Mouse (Mus musculus): ENCODE measurements around the gene Tmem94. TPM values are rescaled to one million over a fixed set of nuclear protein-coding genes. Genes with fewer than 3 reads are reported as not detected.

Tmem94 gene
- polyA plus RNA-seq, 1 experiment, result 21.7 TPM

DNA sequence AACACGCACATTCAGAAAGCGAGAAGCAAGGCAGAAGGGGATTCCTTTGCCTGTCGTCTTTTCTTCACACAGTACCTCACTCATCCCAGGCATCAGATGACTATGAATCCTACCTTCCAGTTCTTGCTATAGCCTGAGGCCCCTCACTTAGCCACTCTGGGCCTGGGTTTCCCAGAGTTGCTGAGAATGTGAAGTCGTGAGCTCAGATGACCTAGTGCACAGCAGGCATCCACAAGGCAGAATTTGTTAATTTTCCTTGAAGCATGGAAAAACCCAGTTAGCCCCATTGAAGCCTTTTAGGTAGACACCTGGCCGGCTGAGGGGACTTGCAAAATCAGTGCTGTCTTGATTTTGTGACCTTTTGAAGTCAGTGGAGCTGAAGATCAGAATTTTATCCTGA is 61.3 kb downstream of the Tmem94 start:
- Histone ChIP-seq H3K4me3 (ENCODE audit: insufficient read depth, low read length) (no peak overlapping the region), H3K27ac (ENCODE audit: insufficient read depth, low read depth, low read length) (no peak overlapping the region), H3K4me1 (ENCODE audit: control insufficient read depth, insufficient read depth, low read length) (peaks cover 7% of the 10 kb centered on the region)
- TF ChIP-seq POLR2A (IDR thresholded peaks at IDR 0.05; ENCODE audit: borderline replicate concordance, low read depth, low read length) (no peak), CTCF (IDR thresholded peaks at IDR 0.05; ENCODE audit: low read depth, low read length) (no peak)

- Histone ChIP-seq H3K4me1 (ENCODE audit: control insufficient read depth, insufficient read depth, low read length) (peaks cover 7% of the 10 kb centered on the region), H3K4me3 (ENCODE audit: insufficient read depth, low read length) (no peak overlapping the region), H3K27ac (ENCODE audit: insufficient read depth, low read depth, low read length) (no peak overlapping the region)
- TF ChIP-seq POLR2A (IDR thresholded peaks at IDR 0.05; ENCODE audit: borderline replicate concordance, low read depth, low read length) (no peak), CTCF (IDR thresholded peaks at IDR 0.05; ENCODE audit: low read depth, low read length) (no peak)
Observed at GRCm38 (mm10) chr11:115827624-115828023, 62.4 kb downstream of the Tmem94 start.

- H3K4me1 ChIP-seq (ENCODE audit: control insufficient read depth, insufficient read depth, low read length), result 0 out of 2 replicates have a peak, but pooled peaks cover 3% of the 10 kb centered on the region
- H3K4me3 ChIP-seq (ENCODE audit: insufficient read depth, low read length), result no peak overlapping the region
- TF ChIP-seq POLR2A (IDR thresholded peaks at IDR 0.05; ENCODE audit: borderline replicate concordance, low read depth, low read length) (no peak), CTCF (IDR thresholded peaks at IDR 0.05; ENCODE audit: low read depth, low read length) (no peak)
- H3K27ac ChIP-seq (ENCODE audit: insufficient read depth, low read depth, low read length), result no peak overlapping the region
Observed at GRCm38 (mm10) chr11:115829036-115829435, 63.8 kb downstream of the Tmem94 start.

DNA sequence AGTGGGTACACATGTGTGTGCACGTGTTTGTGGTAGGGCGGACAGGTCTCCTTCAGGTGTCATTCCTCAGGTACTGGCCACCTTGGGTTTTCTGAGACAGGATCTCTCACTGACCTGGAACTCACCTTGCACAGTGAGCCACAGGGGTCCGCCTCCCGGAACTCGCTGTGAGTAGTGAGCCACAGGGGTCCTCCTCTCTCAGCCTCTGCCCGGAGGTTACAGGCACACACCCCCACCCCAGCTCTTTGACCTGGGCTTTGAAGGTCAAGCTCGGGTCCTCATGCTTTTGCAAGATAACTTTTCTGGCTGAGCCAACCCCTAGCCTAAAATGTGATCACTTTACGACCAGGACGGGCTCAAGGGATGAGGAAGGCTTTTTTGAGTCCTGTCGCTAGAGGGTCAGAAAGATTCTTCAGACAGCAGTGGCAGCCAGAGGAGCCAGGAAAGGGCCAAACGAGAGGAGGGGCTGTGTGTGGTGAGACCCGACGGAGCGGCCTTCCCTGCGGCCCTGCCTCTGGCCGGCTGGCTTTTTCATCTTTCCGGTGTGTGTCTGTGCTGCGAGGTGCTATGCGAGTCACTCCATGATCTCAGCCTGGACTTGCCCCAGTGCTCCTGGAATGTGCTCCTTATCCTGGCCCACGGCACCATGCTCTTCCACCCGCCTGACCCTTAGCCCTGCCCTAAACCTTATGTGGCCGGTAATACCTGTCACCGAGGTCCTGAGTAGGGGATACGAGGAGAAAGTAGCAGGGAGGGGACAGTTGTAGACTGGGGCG is 65.5 kb downstream of the Tmem94 start:
- Histone ChIP-seq H3K27ac (ENCODE audit: insufficient read depth, low read depth, low read length) (no peak overlapping the region), H3K4me1 (ENCODE audit: control insufficient read depth, insufficient read depth, low read length) (no peaks in the 10 kb centered on the region)

GRCm38 (mm10) chr11:115831518-115831917 is 66.3 kb downstream of the Tmem94 start:
- Histone ChIP-seq H3K4me1 (ENCODE audit: control insufficient read depth, insufficient read depth, low read length) (no peaks in the 10 kb centered on the region), H3K4me3 (ENCODE audit: insufficient read depth, low read length) (no peak overlapping the region), H3K27ac (ENCODE audit: insufficient read depth, low read depth, low read length) (no peak overlapping the region)
- TF ChIP-seq CTCF (IDR thresholded peaks at IDR 0.05; ENCODE audit: low read depth, low read length) (no peak), POLR2A (IDR thresholded peaks at IDR 0.05; ENCODE audit: borderline replicate concordance, low read depth, low read length) (no peak)

More for the DNA sequence above, 65.5 kb downstream of the Tmem94 start:
- TF ChIP-seq CTCF (IDR thresholded peaks at IDR 0.05; ENCODE audit: low read depth, low read length) (no peak), POLR2A (IDR thresholded peaks at IDR 0.05; ENCODE audit: borderline replicate concordance, low read depth, low read length) (no peak)
- no peak overlapping the region for H3K4me3 ChIP-seq (ENCODE audit: insufficient read depth, low read length)

DNA sequence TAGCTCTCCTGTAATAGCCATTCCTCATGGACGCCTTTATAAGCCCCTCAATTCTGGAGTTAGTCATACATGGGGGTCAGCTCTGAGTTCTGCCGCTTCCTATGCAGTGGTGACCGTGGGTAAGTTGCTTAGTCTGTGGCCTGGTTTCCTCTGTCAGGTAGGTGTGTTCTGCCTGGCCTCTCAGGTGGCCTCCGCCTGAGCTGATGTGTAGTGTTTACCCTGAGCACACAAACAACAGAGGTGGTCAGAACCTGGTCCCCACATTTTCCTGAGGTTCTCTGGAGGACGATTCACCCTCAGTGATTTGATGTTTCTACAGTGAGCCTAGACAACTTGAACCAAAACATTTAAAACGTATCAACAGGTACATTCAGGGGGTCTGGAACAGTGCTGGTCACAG is 66.8 kb downstream of the Tmem94 start:
- TF ChIP-seq POLR2A (IDR thresholded peaks at IDR 0.05; ENCODE audit: borderline replicate concordance, low read depth, low read length) (no peak), CTCF (IDR thresholded peaks at IDR 0.05; ENCODE audit: low read depth, low read length) (no peak)
- H3K4me1 ChIP-seq (ENCODE audit: control insufficient read depth, insufficient read depth, low read length), result no peaks in the 10 kb centered on the region
- H3K4me3 ChIP-seq (ENCODE audit: insufficient read depth, low read length), result no peak overlapping the region
- no peak overlapping the region for H3K27ac ChIP-seq (ENCODE audit: insufficient read depth, low read depth, low read length)

DNA sequence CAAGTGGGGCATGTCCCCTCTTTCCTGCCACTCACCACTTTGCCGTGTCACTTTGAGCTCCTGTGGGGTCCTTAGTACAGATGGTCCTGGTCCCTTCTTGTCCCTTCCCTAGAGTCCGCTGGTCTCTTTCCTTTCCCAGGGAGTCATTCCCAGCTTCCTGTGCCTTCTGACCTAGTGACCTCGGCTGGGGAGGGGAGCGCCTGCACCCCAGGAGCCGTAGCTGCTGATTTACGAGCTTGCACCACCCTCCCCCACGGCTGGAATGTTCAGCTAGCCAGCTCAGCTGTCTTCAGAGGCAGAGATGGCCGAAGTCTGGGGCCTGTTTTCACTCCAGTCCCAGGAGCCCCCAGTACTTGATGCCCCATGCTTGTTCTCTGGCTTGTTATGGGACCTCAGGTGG is 67.3 kb downstream of the Tmem94 start:
- Histone ChIP-seq H3K27ac (ENCODE audit: insufficient read depth, low read depth, low read length) (no peak overlapping the region), H3K4me3 (ENCODE audit: insufficient read depth, low read length) (no peak overlapping the region), H3K4me1 (ENCODE audit: control insufficient read depth, insufficient read depth, low read length) (no peaks in the 10 kb centered on the region)
- TF ChIP-seq POLR2A (IDR thresholded peaks at IDR 0.05; ENCODE audit: borderline replicate concordance, low read depth, low read length), result no peak
- no peak for TF ChIP-seq CTCF (IDR thresholded peaks at IDR 0.05; ENCODE audit: low read depth, low read length)

DNA sequence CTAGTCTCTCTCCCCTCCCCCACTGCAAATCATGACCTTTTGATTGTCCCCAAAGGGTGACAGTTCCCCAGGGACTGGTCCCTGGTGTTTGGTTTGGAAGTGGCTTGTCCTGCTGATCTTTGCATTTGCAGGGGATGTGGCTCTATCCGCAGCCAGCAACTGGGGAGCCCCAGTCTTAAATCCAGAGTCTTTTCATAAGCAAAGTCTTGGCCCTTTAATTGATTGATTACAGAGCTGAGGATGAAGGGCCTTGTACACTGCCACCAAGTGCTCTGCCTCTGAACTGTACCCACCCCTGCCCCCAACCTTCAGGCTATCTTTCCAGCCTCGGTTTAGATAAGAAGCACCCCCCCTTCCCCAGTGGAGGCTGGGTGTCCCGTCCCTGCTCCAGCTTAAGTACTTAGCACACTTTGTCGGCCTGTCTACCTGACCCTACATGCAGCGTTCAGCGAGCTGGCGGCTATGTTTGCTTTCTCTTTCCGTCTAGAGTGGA is 67.8 kb downstream of the Tmem94 start:
- Histone ChIP-seq H3K4me3 (ENCODE audit: insufficient read depth, low read length) (no peak overlapping the region), H3K27ac (ENCODE audit: insufficient read depth, low read depth, low read length) (no peak overlapping the region), H3K4me1 (ENCODE audit: control insufficient read depth, insufficient read depth, low read length) (no peaks in the 10 kb centered on the region)
- no peak for TF ChIP-seq POLR2A (IDR thresholded peaks at IDR 0.05; ENCODE audit: borderline replicate concordance, low read depth, low read length)
- no peak for TF ChIP-seq CTCF (IDR thresholded peaks at IDR 0.05; ENCODE audit: low read depth, low read length)

DNA sequence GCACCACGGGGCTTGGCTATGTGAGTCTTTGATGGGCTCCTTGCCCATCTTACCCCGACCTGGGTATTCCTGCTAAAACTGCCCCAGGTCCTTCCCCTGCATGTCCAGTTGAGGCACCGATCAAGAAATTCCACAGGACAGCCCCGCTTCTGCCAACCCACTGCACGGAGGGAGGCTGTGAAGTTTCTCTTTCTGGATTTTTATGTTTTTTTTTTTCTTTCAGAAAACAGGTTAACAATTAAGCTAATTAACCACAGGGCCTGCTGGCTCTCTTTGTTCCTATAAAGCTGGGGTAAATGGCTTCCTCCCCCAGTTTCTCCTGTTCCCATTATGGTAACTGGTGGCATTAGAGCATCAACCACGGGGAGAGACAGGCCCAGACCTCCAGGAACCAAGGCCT is 68.8 kb downstream of the Tmem94 start:
- TF ChIP-seq CTCF (IDR thresholded peaks at IDR 0.05; ENCODE audit: low read depth, low read length) (no peak), POLR2A (IDR thresholded peaks at IDR 0.05; ENCODE audit: borderline replicate concordance, low read depth, low read length) (no peak)
- Histone ChIP-seq H3K4me3 (ENCODE audit: insufficient read depth, low read length) (no peak overlapping the region), H3K4me1 (ENCODE audit: control insufficient read depth, insufficient read depth, low read length) (no peaks in the 10 kb centered on the region), H3K27ac (ENCODE audit: insufficient read depth, low read depth, low read length) (no peak overlapping the region)

DNA sequence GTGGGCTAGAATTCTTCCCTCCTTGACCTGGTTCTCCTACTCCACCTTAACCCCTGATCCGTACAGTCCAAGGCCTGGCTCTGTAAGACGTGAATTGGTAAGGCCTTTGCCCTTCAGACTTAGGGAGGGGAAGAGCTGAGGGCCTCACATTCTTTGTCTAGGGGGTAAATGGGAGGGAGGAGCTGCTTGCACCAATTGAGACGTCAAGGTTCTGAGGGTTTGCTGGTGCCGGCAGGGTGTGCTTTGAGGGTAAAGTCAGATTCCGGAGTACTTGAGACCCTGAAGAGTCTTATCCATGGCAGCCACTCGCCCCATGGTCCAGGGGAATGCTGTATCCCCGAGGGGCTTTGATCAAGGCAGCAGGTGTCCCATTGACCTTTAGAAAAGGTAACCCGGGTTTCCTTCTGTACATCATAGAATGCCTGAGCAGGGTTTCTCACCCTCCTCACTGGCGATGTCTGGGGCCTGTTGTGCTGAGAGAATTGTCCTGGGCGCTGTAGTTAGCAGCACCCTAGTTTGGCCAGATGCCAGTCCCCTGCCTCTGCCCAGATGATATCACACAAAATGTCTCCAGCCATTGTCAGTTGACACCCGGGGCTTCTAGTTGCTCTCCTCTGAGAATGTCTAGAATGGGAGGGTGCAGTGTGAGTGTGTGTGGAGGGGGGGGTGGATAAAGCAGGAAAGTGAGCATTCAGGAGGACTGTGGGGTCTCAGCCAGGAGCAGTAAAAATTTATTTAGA is 71.6 kb downstream of the Tmem94 start:
- H3K27ac ChIP-seq (ENCODE audit: insufficient read depth, low read depth, low read length), result no peak overlapping the region
- no peak for TF ChIP-seq POLR2A (IDR thresholded peaks at IDR 0.05; ENCODE audit: borderline replicate concordance, low read depth, low read length)
- TF ChIP-seq CTCF (IDR thresholded peaks at IDR 0.05; ENCODE audit: low read depth, low read length), result no peak
- no peaks in the 10 kb centered on the region for H3K4me1 ChIP-seq (ENCODE audit: control insufficient read depth, insufficient read depth, low read length)
- no peak overlapping the region for H3K4me3 ChIP-seq (ENCODE audit: insufficient read depth, low read length)

All from bone marrow macrophage, adult 2 months (primary cell).